Mouse (Mus musculus) liver, embryonic 13.5 days (tissue): ENCODE data around the gene Stat5a. TPM values are rescaled to one million over a fixed set of nuclear protein-coding genes. Genes with fewer than 3 reads are reported as not detected.

Experiments
- ATAC-seq: fragments of 200-750 bp; cut with Nextera tagmentation; 2 replicates; pipeline ENCODE4 v1.8.0; 2017; ENCODE audit warnings: low read depth, mild to moderate bottlenecking, moderate number of reproducible peaks, moderate library complexity
- DNase-seq: peaks from one replicate; pipeline ENCODE4 v3.0.0; 2022
- H3K27ac ChIP-seq: fragments of 300-500 bp; sonication (generic); 2 replicates; pipeline ENCODE4 v1.5.1; 2015; ENCODE audit warnings: moderate library complexity, mild to moderate bottlenecking, inconsistent platforms
- H3K27me3 ChIP-seq: fragments of 300-500 bp; sonication (generic); 2 replicates; pipeline ENCODE4 v1.6.1; 2015; ENCODE audit warnings: mild to moderate bottlenecking, inconsistent platforms
- H3K36me3 ChIP-seq: fragments of 300-500 bp; sonication (generic); 2 replicates; pipeline ENCODE4 v1.6.1; 2015; ENCODE audit warnings: mild to moderate bottlenecking, inconsistent platforms
- H3K4me1 ChIP-seq: fragments of 300-500 bp; sonication (generic); replicated peaks from 2 replicates; pipeline ENCODE4 v1.6.1; 2015; ENCODE audit warnings: inconsistent platforms
- H3K4me2 ChIP-seq: fragments of 300-500 bp; sonication (generic); 2 replicates; pipeline ENCODE4 v1.6.1; 2015; ENCODE audit warnings: inconsistent platforms, mild to moderate bottlenecking, moderate library complexity
- H3K4me3 ChIP-seq: fragments of 300-500 bp; sonication (generic); replicated peaks from 2 replicates; pipeline ENCODE4 v1.5.1; 2015; ENCODE audit warnings: mild to moderate bottlenecking, inconsistent platforms
- H3K9ac ChIP-seq: fragments of 300-500 bp; sonication (generic); 2 replicates; pipeline ENCODE4 v1.6.1; 2015; ENCODE audit warnings: mild to moderate bottlenecking, inconsistent platforms
- H3K9me3 ChIP-seq: fragments of 300-500 bp; sonication (generic); replicated peaks from 2 replicates; pipeline ENCODE4 v1.6.1; 2016; ENCODE audit warnings: inconsistent platforms
- WGBS: fragments of 180-500 bp; shearing (Covaris S2); methylation state at CpG from one replicate; pipeline ENCODE4 v1.1.7; 2015; ENCODE audit not compliant: insufficient replicate concordance; 5-methylcytosine and 5-hydroxymethylcytosine counted together
- polyA plus RNA-seq: library from polyadenylated mRNA; unstranded; fragments of >200 nt; fragmentation: Nextera tagmentation; extraction: Ambion mirVana; gene quantifications from 2 replicates; pipeline ENCODE4 v1.2.1, GENCODE M21; 2015

Gene Stat5a
- polyA plus RNA-seq: 11.1 and 14.6 TPM in 2 replicates

- peak within 1 kb of the TSS; percentile 69 for H3K4me3 ChIP-seq
- WGBS: 67% methylated on average over 9 of the region's 9 CpGs
- no peaks in the 10 kb centered on the region for H3K9me3 ChIP-seq
- peaks cover 52% of the 10 kb centered on the region for H3K4me1 ChIP-seq
- H3K4me2 ChIP-seq: peak within 1 kb of the TSS; percentile 95
- peak within 1 kb of the TSS; percentile 77 for H3K9ac ChIP-seq
- ATAC-seq (no peak), DNase-seq (no peak)
- peak within 1 kb of the TSS; percentile 69; the same call in 1 of the 2 replicates for H3K27ac ChIP-seq
- peaks cover 22% of the 10 kb centered on the region for H3K27me3 ChIP-seq
- peaks cover 7% of the 10 kb centered on the region; the same call in 1 of the 2 replicates for H3K36me3 ChIP-seq
These were observed at the start of gene Stat5a for GRCm38 (mm10) chr11:100858935-100859578. TSS of gene Stat5a (plus strand) at chr11:100859351.

DNA sequence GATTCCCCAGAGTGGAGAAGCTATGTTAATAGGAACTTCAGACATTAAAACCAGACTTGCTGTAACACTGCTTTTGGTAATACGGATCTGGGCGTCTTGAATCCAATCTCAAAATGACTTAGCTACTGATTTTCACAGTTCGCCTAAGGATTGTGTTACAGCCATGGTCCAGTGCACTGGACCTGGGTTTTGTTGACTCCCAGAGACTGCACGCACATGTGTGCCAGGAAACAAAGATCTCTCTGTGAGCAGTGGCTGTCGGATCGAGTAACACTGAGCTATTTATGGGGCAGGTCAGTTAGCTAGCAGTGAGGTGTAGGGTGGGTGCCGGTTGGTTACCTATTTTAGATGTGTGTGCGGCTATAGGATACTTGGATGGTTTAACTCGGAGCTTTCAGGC, 48.6 kb upstream of the Stat5a start:
- Histone ChIP-seq H3K27ac (no peak overlapping the region), H3K4me1 (peaks cover 20% of the 10 kb centered on the region), H3K9ac (no peak overlapping the region), H3K9me3 (no peaks in the 10 kb centered on the region), H3K4me2 (no peak overlapping the region), H3K36me3 (peaks cover 24% of the 10 kb centered on the region), H3K4me3 (no peak overlapping the region), H3K27me3 (no peaks in the 10 kb centered on the region)
- ATAC-seq (no peak), DNase-seq (no peak)
- 78% methylated on average over 9 of the region's 9 CpGs for WGBS

DNA sequence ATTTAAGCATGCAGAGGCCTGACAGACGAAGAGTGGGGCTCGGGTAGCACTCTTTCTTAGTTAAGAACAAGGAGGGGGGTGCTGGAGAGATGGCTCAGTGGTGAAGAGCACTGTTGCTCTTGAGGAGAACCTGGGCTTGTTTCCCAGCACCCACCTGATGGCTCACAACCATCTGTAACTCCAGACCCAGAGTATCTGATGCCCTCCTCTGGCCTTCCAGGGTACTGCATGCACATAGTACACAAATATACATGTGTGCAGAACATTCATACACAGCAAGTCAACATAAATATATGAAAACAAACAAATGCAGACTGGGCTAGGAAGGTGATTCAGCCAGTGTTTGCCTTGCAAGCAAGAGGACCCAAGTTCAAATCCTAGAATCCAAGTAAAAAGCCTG, 48.0 kb upstream of the Stat5a start:
- Histone ChIP-seq H3K9ac (no peak overlapping the region), H3K4me1 (peaks cover 22% of the 10 kb centered on the region), H3K27me3 (no peaks in the 10 kb centered on the region), H3K4me3 (no peak overlapping the region), H3K4me2 (no peak overlapping the region), H3K9me3 (no peaks in the 10 kb centered on the region), H3K27ac (no peak overlapping the region), H3K36me3 (peaks cover 21% of the 10 kb centered on the region)
- DNase-seq (no peak), ATAC-seq (no peak)
- WGBS: 85% methylated on average over 2 of the region's 2 CpGs

DNA sequence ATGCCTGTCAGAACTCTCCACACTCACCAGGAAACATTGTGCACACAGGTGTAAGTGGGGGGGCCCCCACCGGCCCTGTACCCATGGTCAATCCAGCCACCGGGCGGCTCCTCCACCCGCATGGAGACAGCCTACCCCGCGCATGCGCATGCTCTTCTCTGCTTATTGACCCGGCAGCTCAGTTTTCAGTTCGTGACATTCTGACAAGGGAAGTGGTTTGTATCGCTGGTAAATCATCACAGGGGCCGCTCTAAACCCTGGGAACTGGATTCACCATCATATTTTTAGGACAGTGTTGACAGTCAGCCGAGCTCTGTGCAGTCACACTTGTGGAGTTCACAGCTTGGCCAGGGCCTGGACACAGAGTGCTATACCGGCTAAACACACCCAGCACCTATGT, 44.7 kb upstream of the Stat5a start:
- peaks cover 56% of the 10 kb centered on the region for H3K4me1 ChIP-seq
- 11% methylated on average over 13 of the region's 13 CpGs for WGBS
- no peaks in the 10 kb centered on the region for H3K27me3 ChIP-seq
- no peaks in the 10 kb centered on the region for H3K9me3 ChIP-seq
- peak overlapping the region; percentile 36 for H3K4me3 ChIP-seq
- ATAC-seq: peak; percentile 59
- peak; percentile 62 for DNase-seq
- H3K4me2 ChIP-seq: peak overlapping the region; percentile 62
- H3K27ac ChIP-seq: peak overlapping the region; percentile 57; the same call in 1 of the 2 replicates
- H3K36me3 ChIP-seq: peaks cover 18% of the 10 kb centered on the region
- H3K9ac ChIP-seq: peak overlapping the region; percentile 59

DNA sequence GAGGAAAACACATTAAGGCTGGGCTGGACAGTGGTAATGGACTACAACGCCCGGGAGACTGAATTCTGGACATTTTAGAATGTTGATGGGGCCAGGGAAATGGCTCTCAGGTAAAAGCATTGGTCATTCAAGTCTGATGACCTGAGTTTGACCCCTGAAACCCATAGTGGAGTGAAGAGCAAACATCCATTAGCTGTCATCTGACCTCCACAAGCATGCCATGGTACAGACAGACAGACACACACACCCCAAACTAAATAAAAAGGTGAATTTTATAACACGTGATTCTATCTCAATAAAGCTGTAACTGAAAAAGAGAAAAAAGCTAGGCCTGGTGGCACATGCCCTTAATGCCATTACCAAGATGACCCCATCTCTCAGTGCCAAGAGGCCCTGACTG, 42.8 kb upstream of the Stat5a start:
- no peaks in the 10 kb centered on the region for H3K27me3 ChIP-seq
- WGBS: 62% methylated on average over 3 of the region's 3 CpGs
- no peak overlapping the region for H3K4me2 ChIP-seq
- ATAC-seq (no peak), DNase-seq (no peak)
- H3K4me1 ChIP-seq: peaks cover 70% of the 10 kb centered on the region
- H3K9me3 ChIP-seq: no peaks in the 10 kb centered on the region
- H3K36me3 ChIP-seq: peaks cover 11% of the 10 kb centered on the region
- peak overlapping the region; percentile 30 for H3K27ac ChIP-seq
- H3K9ac ChIP-seq: no peak overlapping the region
- H3K4me3 ChIP-seq: no peak overlapping the region

DNA sequence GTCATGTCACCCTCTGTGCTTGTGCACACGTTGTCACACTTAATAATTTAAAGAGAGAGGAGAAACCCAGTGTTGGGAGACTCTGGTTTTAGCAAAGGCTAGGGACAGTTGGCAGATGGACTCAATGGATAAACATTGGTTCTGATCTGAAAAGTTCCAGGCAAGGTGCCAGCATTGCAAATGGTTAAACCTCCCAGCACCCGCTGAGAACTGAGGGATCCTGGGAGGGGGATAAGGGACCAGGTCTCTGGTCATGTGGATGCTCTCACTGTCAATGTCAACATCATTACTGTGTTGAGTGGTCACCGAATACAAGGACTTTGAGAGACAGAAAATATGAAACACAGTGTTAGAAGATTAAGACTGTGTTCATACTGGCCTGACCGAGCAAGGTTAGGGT, 42.4 kb upstream of the Stat5a start:
- no peak for DNase-seq
- WGBS: 67% methylated on average over 4 of the region's 4 CpGs
- H3K9ac ChIP-seq: no peak overlapping the region
- peaks cover 7% of the 10 kb centered on the region for H3K36me3 ChIP-seq
- ATAC-seq: no peak
- no peaks in the 10 kb centered on the region for H3K9me3 ChIP-seq
- H3K4me2 ChIP-seq: no peak overlapping the region
- peak overlapping the region; percentile 30 for H3K27ac ChIP-seq
- H3K27me3 ChIP-seq: no peaks in the 10 kb centered on the region
- H3K4me1 ChIP-seq: peaks cover 75% of the 10 kb centered on the region
- H3K4me3 ChIP-seq: no peak overlapping the region

GRCm38 (mm10) chr11:100817311-100817710, 41.8 kb upstream of the Stat5a start:
- 61% methylated on average over 9 of the region's 9 CpGs for WGBS
- Histone ChIP-seq H3K27me3 (no peaks in the 10 kb centered on the region), H3K4me2 (no peak overlapping the region), H3K27ac (0 out of 2 replicates have a peak overlapping the region, but pooled peaks have one; percentile 4), H3K9ac (no peak overlapping the region), H3K4me1 (peaks cover 79% of the 10 kb centered on the region), H3K9me3 (no peaks in the 10 kb centered on the region), H3K36me3 (peaks cover 2% of the 10 kb centered on the region), H3K4me3 (no peak overlapping the region)
- DNase-seq (no peak), ATAC-seq (no peak)

DNA sequence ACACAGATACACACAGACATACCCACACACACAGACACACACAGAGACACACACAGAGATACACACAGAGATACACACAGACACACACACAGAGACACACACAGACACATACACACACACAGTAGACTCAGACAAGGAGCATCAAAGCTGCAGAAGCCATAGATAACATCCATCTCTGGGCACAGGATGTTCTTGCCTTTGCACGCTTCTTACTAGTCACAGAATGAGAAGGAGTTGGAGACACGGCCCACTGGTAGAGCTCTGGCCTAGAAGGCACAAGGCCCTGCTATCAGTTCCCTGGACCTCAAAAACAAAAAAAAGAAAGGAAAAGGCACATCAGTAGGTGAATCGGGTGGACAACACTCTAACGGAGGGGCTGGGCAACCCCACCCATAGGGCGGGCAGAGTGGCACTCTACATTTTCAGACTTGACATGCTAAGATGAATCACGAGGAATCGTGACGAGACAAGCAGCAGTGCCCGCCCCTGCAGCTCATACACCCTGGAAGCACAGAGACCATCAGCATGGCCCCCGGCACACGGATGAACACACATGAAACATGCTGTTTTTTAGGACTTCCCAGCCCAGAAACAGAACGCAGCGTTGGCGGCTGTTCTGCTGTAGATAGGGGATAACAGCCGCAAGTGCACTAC, 40.7 kb upstream of the Stat5a start:
- H3K27ac ChIP-seq: peak overlapping the region; percentile 70
- H3K9me3 ChIP-seq: no peaks in the 10 kb centered on the region
- peaks cover 90% of the 10 kb centered on the region for H3K4me1 ChIP-seq
- peak overlapping the region; percentile 47 for H3K4me2 ChIP-seq
- H3K9ac ChIP-seq: no peak overlapping the region; the same call in 1 of the 2 replicates
- no peaks in the 10 kb centered on the region for H3K27me3 ChIP-seq
- 48% methylated on average over 15 of the region's 15 CpGs for WGBS
- ATAC-seq (peak; percentile 52), DNase-seq (peak; percentile 35)
- H3K4me3 ChIP-seq: no peak overlapping the region
- H3K36me3 ChIP-seq: no peaks in the 10 kb centered on the region

DNA sequence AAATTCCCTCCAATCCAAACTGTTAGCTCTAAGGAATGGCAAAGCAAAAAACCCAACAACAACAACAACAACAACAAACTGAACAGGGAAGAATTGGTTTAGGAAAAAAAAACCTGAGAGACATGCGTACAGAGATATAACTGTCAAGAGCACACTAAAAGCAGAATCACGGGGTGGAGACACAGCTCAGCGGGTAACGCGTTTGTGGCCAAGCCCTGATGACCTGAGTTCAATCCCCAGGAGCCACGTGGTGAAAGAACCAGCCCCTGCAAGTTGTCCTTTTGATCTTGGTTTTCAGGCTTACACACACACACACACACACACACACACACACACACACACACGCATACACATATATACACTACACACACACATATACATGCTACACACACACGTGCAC, 40.1 kb upstream of the Stat5a start:
- Histone ChIP-seq H3K4me3 (no peak overlapping the region), H3K9me3 (no peaks in the 10 kb centered on the region), H3K27ac (peak overlapping the region; percentile 74), H3K27me3 (no peaks in the 10 kb centered on the region), H3K9ac (no peak overlapping the region; the same call in 1 of the 2 replicates), H3K4me1 (peaks cover 94% of the 10 kb centered on the region), H3K36me3 (no peaks in the 10 kb centered on the region), H3K4me2 (peak overlapping the region; percentile 47)
- DNase-seq (no peak), ATAC-seq (no peak)
- 57% methylated on average over 8 of the region's 8 CpGs for WGBS

DNA sequence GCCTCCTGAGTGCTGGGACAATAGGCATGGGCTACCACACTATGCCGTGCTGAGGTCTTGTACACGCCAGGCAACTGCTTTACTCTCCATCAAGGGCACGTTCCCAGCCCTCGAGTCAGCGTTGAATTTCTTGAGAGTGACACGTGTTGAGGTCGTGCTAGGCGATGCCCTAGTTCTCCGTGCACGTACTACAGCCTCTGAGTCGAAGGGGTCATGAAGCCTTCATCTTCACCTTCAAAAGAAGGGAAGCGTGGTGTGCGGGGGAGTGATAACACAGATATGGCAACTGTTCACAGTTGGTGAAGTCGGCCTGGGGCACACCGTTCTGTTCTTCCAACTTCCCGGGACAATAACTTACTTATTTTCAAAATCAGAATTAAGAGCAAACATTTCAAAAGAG, 39.5 kb upstream of the Stat5a start:
- Histone ChIP-seq H3K9ac (no peak overlapping the region; the same call in 1 of the 2 replicates), H3K4me1 (peaks cover 94% of the 10 kb centered on the region), H3K27me3 (no peaks in the 10 kb centered on the region), H3K9me3 (no peaks in the 10 kb centered on the region), H3K27ac (peak overlapping the region; percentile 74), H3K4me3 (no peak overlapping the region), H3K36me3 (no peaks in the 10 kb centered on the region), H3K4me2 (peak overlapping the region; percentile 47; the same call in 1 of the 2 replicates)
- DNase-seq: peak; percentile 27
- ATAC-seq: peak; percentile 60
- 28% methylated on average over 16 of the region's 16 CpGs for WGBS

- no peak overlapping the region for H3K9ac ChIP-seq
- no peaks in the 10 kb centered on the region for H3K9me3 ChIP-seq
- H3K27ac ChIP-seq: peak overlapping the region; percentile 7; the same call in 1 of the 2 replicates
- H3K4me1 ChIP-seq: peaks cover 94% of the 10 kb centered on the region
- H3K36me3 ChIP-seq: no peaks in the 10 kb centered on the region
- DNase-seq (no peak), ATAC-seq (no peak)
- H3K27me3 ChIP-seq: no peaks in the 10 kb centered on the region
- peak overlapping the region; percentile 47; the same call in 1 of the 2 replicates for H3K4me2 ChIP-seq
- H3K4me3 ChIP-seq: no peak overlapping the region
- WGBS: 75% methylated on average over 8 of the region's 8 CpGs
These were observed 39.1 kb upstream of the Stat5a start for GRCm38 (mm10) chr11:100820047-100820446.
